Mouse (Mus musculus): ENCODE results near the gene Cox20.
"Not testable (repeated sequence)": the region's sequence is repeated elsewhere in the genome, so short reads cannot be mapped to it uniquely, and the experiment has no call there.

Gene Cox20

GRCm38 (mm10) chr1:178318389-178319184, at the start of gene Cox20:
TSS of gene Cox20 (plus strand) at chr1:178319130.
- DNase-seq, result peak; percentile 97 to 99

DNA sequence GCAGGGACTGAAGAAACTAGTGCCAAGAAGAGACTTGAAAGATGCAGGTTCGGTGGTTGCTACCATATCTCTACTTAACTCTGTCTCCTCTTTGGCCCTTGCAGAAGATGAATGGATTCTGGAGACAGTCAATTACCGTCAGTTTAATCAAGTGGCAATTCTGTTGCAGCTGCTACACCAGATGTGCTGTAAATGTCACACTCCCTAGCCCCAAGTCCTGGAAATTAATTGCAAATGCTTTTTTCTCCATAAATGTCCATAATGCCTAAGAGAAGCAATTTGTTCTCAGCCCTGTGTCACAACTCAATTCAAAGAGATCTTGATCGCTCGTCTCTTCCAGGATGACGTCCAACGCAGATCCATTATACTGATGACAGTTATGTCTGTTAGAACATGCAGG, 48.3 kb upstream of the Cox20 start:
- no peak for DNase-seq

GRCm38 (mm10) chr1:178275174-178275730, 43.7 kb upstream of the Cox20 start:
- DNase-seq, result no peak

- DNase-seq, result no peak
These were observed 43.2 kb upstream of the Cox20 start for GRCm38 (mm10) chr1:178275738-178276053.

GRCm38 (mm10) chr1:178276054-178276911, 42.6 kb upstream of the Cox20 start:
- peak; percentile 25 to 75 for DNase-seq

GRCm38 (mm10) chr1:178283314-178283713, 35.6 kb upstream of the Cox20 start:
- DNase-seq, result not testable (repeated sequence)

DNA sequence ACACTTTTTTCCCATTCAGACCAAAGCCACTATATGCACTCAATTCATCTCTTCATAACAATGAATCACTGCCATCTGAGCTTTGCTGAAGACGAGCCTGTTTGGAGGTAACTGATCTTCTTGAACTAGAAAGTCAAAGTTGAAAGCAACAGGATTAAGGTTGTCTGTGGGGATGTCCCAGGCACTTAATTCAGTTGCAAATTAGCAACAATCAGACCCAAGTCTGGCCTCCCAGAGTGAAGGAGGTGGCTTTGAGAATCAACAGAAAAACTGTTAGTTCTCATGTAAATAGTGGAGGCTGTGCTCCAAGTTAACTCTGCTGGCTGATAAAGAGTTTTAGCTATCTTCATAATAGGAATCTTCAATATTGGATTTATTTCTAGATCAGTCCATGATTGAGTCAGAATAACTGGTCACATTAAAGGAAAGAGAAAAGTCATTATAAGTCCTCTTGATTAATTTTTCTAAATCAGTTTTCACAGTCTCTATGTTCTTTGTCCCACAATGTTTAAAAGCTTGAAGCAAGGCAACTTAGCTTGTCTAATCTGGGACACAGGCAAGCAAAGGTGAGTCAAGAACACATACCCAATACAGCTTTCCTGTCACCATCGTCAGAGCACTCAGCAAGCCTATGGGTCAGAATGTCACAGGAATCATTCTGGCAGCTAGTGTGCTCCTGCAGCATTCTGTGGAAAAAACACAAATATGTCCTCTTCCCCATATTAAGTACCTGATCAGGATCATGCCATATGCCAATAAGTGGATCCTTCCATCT, 34.8 kb upstream of the Cox20 start:
- DNase-seq, result no peak

DNA sequence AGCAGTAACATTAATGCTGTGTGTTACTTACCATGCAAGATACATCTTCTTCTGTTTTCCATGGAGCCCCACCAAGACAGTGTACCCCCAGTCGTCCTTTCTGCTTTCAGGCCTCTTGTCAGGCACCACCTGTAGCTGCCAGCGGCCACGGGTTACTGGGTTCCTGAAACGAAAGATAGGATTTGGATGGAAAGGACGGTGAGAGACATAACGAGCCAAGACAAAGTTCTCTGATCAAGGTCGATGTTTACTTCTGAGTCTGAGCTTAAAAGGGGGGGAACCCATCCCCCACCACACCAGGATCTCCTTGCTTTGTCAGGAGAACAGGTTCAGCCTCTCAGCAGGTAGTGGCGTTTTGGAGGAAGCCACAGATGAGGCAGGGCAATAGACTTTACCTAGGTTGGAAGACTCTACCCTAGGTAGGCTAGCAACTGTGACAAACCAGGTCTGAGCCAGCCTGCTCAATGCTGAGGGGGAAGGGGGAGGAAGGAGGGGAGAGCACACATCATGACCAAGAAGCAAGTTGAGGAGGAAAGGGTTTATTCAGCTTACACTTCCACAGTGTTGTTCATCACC, 31.2 kb upstream of the Cox20 start:
- DNase-seq, result no peak

DNA sequence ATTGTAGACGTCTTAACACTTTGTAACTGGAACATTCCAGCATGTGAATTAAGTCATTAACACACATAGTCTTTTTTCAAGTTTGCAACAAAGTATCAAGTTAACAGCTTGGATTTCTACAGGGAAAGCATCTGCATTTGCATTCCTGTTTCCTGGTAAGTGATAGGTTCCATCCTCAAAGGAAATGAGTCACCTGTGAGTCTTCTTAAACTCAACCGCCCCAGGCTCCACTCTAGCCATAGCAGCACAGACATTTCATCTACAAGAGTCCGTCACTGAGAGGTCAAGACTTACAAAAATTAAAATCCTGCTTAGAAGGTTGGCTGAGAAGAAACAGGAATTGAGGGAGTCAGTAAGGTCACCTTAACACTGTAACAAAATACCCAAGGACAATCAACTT, 27.2 kb upstream of the Cox20 start:
- DNase-seq, result no peak

GRCm38 (mm10) chr1:178294051-178294450, 24.9 kb upstream of the Cox20 start:
- no peak for DNase-seq

DNA sequence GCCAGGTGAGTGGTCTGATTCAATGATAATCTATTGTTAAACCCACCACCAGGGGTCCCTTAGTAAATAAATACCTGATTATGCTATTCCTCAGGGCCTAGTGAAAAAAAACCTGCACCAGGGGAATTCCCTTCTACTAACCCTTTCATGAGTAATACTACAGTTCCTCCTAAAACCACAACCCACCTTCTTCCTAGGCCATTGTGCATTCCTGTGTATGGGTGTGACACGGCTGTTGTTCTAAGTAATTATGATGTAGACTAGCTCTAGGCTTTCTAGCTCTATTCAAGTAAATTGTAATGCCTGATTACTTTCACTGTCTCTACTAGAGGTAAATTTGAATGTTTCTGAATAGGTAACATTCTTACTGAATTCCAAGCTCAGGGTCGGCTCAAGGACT, 17.7 kb upstream of the Cox20 start:
- DNase-seq, result not testable (repeated sequence)

- peak; percentile 76 to 90 for DNase-seq
These were observed 15.5 kb upstream of the Cox20 start for GRCm38 (mm10) chr1:178303425-178303824.

- no peak for DNase-seq
These were observed 9.4 kb upstream of the Cox20 start for GRCm38 (mm10) chr1:178309487-178309886.

- no peak for DNase-seq
These were observed 8.8 kb upstream of the Cox20 start for GRCm38 (mm10) chr1:178310128-178310527.

GRCm38 (mm10) chr1:178313039-178313597, 5.8 kb upstream of the Cox20 start:
- no peak for DNase-seq

DNA sequence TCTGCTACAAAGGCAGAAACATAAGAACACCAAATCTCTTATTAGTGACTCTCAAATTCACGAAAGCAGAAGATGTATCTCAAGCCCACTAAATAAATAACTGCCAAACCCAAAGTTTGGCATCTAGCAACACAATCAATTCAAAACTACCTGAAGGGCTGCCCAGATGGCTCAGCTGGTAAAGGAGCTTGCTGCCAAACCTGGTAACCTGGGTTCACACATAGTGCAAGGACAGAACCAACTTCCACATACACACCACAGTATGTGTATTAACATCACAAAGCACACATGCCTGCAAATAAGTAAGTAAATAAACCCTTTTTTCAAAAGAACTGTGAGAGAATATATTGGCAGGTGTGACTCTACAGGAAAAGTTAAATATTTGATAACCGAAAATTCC, 4.7 kb upstream of the Cox20 start:
- DNase-seq, result no peak

DNA sequence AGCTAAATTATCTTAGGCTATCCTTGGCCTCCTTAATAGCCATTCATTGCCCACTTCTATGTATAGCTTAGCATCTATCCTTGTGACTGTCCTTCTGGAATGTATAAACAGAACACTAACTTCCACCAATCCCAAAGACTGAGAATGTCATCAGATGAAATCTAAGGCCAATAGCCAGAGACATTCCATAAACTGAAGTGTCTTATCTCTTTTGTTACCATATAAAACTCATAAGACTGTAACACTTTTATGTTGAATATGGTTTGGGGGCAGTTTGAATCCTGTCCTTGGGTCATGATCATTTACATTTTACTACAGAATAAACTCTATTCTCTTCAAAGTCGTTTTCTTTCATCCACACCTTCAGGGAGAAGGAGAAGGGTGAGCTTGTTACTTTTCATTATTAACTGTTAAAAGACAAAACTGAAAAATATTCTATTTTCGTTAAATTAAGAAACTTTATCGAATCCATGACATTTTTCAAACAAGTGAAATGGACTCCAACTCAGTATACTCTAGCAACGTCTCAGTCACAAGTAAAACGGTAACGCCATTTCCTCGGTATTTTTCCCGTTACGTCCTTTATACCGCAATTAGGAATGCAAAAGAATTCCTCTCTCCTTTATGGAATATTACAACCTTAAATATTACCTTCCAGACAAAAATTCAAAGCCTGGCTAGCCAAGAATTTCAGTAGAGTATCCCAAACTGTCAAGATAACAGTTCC, 1.5 kb upstream of the Cox20 start:
- DNase-seq, result no peak

DNA sequence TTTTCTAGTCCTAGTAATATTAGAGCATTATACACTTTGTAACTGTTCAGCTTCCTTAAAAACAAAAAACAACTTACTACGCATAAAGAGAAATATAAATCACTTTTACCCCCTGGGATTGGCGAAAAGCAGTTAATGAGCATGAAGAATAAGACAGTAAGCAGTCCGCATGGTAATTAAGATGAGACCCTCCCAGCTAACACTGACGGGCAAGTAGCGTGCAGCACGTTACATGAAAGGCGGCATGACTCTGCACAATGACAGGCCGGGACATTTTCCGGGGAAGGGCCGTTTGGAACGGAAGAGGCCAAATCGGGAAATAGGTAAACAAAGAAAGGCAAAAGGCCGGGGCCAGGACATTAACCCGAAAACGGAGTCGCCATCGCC, 935 bp upstream of the Cox20 start:
- DNase-seq, result peak; percentile 90 to 94

DNA sequence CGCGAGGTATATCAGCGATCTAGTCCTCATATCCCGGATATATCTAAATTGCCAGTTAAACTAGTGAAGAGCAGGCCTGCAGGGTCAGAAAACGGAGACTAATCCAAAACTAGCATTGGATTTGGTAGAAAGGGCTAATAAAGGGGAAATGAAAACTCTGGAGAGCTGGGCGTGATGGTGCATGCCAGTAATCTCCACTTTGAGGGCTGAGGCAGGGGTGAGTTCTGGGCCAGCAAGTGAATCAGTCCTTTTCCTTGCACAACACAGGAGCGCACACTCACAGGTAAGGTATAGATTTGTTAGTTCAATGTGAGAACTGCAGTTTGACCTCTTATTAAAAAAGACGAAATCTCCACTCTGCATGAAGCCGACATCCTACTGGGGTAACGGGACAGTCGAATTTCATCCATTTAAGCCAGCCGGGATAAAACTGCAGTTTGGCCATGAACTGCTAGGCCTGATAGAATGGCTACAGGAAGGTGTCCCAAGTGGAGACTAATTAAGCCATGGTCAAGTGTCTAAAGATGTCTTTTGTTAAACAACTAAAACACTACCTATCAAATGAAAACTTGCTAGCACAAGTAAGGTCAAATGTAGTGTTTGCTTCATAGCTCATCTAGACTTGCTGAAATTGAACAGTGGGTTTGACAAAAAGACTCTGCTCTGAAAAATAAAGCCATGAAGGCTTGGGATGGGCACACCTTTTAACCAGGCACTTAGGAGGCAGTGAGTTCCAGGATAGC, 536 bp downstream of the Cox20 start:
- DNase-seq, result no peak

- DNase-seq, result no peak
These were observed 1.2 kb downstream of the Cox20 start for GRCm38 (mm10) chr1:178320038-178320722.

Measured in kidney, postnatal 36 days (tissue).